ENCODE assay signal across 22 mouse cellular contexts in the genomic region with DNA sequence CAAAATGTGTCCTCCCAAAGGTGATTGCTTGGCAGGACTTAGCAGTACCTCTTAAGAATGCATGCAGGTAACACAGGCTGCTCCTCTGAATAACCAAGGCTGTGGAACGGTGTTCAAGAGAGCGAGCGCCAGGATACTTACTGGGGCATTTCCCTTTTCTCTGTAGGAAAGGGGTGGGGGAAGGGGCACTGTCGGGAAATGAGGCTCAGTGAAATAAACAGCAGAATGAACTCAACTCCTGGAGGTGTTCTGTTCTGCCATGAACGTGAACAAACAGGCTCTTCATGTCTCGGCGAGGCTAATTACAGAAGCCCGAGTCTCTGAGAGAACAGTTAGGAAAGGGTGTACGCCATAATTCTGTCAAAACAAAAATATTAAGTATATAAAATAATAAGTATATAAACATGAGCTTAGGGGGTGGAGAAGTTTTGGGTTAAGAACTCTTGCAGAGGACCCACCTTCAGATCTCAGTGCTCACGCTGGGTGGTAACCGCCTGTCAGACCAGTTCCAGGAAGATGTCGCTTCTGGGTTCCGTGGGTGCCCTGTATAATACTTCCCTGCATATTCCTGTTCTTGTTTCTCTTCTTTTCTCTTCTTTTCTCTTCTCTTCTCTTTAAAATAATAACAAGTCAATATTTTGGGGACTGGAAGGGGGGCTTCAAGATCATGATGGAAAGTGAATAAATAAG. TPM values are rescaled to one million over a fixed set of nuclear protein-coding genes. Genes with fewer than 3 reads are reported as not detected.
DNase-seq lines count a peak whose midpoint lies in the region; ATAC-seq and TF ChIP-seq lines count a peak whose summit lies in the region.
"Had no signal": no experiment of that assay in that cellular context is flagged by ENCODE, and none has a peak within 500 bp of the region (broad histone marks: within the 10 kb centered on the region; RNA-seq: fewer than 3 reads in every experiment).

No protein-coding gene starts in this region.

- H3K4me1 ChIP-seq in hindbrain, embryonic 12.5 days, result no peaks in the 10 kb centered on the region
- H3K4me1 ChIP-seq in hindbrain, embryonic 13.5 days (replicated peaks), result no peaks in the 10 kb centered on the region
- H3K4me1 ChIP-seq in limb, embryonic 14.5 days (ENCODE audit: control insufficient read depth, insufficient read depth, low read length), result no peaks in the 10 kb centered on the region
- H3K4me1 ChIP-seq: neural tube, embryonic 13.5 days had no signal

- no peak for ATAC-seq in hindbrain, embryonic 12.5 days (ENCODE audit: low FRiP score)
- ATAC-seq in hindbrain, embryonic 13.5 days (ENCODE audit: low FRiP score), result no peak
- 0 out of 2 replicates have a peak, but pooled peaks have one; percentile 37 for ATAC-seq in limb, embryonic 14.5 days (ENCODE audit: low FRiP score, low read depth)
- ATAC-seq in megakaryocyte-erythroid progenitor cell, adult 5-6 weeks (replicated peaks; ENCODE audit: low FRiP score, low TSS enrichment, poor library complexity, severe bottlenecking), result 0 out of 2 replicates have a peak, but pooled peaks have one; percentile 14
- ATAC-seq: forebrain, postnatal 0 days had no signal

- H3K9ac ChIP-seq in hindbrain, embryonic 12.5 days, result no peak overlapping the region
- H3K9ac ChIP-seq in hindbrain, embryonic 13.5 days, result no peak overlapping the region
- no peak overlapping the region for H3K9ac ChIP-seq in limb, embryonic 14.5 days (ENCODE audit: low read depth, low read length, severe bottlenecking)
- H3K9ac ChIP-seq: forebrain, postnatal 0 days; neural tube, embryonic 13.5 days had no signal

- 0 out of 2 replicates have a peak, but pooled peaks cover 5% of the 10 kb centered on the region for H3K9me3 ChIP-seq in hindbrain, embryonic 12.5 days (replicated peaks)
- peaks cover 5% of the 10 kb centered on the region; the same call in 1 of the 2 replicates for H3K9me3 ChIP-seq in hindbrain, embryonic 13.5 days
- H3K9me3 ChIP-seq in limb, embryonic 14.5 days (ENCODE audit: control insufficient read depth, low read length), result no peaks in the 10 kb centered on the region
- H3K9me3 ChIP-seq: neural tube, embryonic 13.5 days had no signal

- WGBS in hindbrain, embryonic 12.5 days, result 71% methylated on average over 13 of the region's 13 CpGs
- 71% methylated on average over 13 of the region's 13 CpGs for WGBS in hindbrain, embryonic 13.5 days
- WGBS in limb, embryonic 14.5 days, result 45% methylated on average over 13 of the region's 13 CpGs

- H3K36me3 ChIP-seq in hindbrain, embryonic 12.5 days, result no peaks in the 10 kb centered on the region
- H3K36me3 ChIP-seq in hindbrain, embryonic 13.5 days, result no peaks in the 10 kb centered on the region
- H3K36me3 ChIP-seq in limb, embryonic 14.5 days (ENCODE audit: control insufficient read depth, insufficient read depth, low read length), result no peaks in the 10 kb centered on the region
- H3K36me3 ChIP-seq: neural tube, embryonic 13.5 days had no signal

- no peak overlapping the region for H3K4me2 ChIP-seq in hindbrain, embryonic 12.5 days (replicated peaks)
- H3K4me2 ChIP-seq in hindbrain, embryonic 13.5 days, result no peak overlapping the region
- no peak overlapping the region for H3K4me2 ChIP-seq in limb, embryonic 14.5 days (replicated peaks; ENCODE audit: low read depth, low read length, severe bottlenecking)
- H3K4me2 ChIP-seq: neural tube, embryonic 13.5 days had no signal

- peak; percentile 49 for DNase-seq in R1 (ENCODE audit: low read depth, low spot score)
- DNase-seq in limb, embryonic 14.5 days (ENCODE audit: low spot score), result no peak
- DNase-seq in adrenal gland, adult 2 months, result no peak
- DNase-seq in adrenal gland, postnatal 10 days, result no peak
- no peak for DNase-seq in ovary, postnatal 14 days (ENCODE audit: low spot score)
- DNase-seq: adrenal gland, adult 8-10 months; cerebellum, adult 2 months; forebrain, postnatal 0 days; heart, adult 2 months; heart, postnatal 10 days; lung, adult 2 months; retina, postnatal 1 day; thymus, postnatal 4 days had no signal

- no peak for TF ChIP-seq POLR2A in limb, embryonic 14.5 days (IDR thresholded peaks at IDR 0.05; ENCODE audit: borderline replicate concordance, extremely low read depth, insufficient read depth, insufficient read length)

- 0 out of 2 replicates have a peak overlapping the region, but pooled peaks have one; percentile 40 for H3K27ac ChIP-seq in hindbrain, embryonic 12.5 days
- H3K27ac ChIP-seq in hindbrain, embryonic 13.5 days, result no peak overlapping the region
- 0 out of 2 replicates have a peak overlapping the region, but pooled peaks have one; percentile 28 for H3K27ac ChIP-seq in limb, embryonic 14.5 days (replicated peaks; ENCODE audit: low read depth, low read length)
- H3K27ac ChIP-seq: heart, adult 2 months; left cerebral cortex, adult 2 months; neural tube, embryonic 13.5 days had no signal

- no peak overlapping the region for H3K4me3 ChIP-seq in hindbrain, embryonic 12.5 days
- H3K4me3 ChIP-seq in hindbrain, embryonic 13.5 days, result no peak overlapping the region
- no peak overlapping the region for H3K4me3 ChIP-seq in limb, embryonic 14.5 days (replicated peaks; ENCODE audit: low read length)
- H3K4me3 ChIP-seq: heart, adult 2 months; left cerebral cortex, adult 2 months; neural tube, embryonic 13.5 days had no signal

- H3K27me3 ChIP-seq in hindbrain, embryonic 12.5 days, result no peaks in the 10 kb centered on the region
- H3K27me3 ChIP-seq in hindbrain, embryonic 13.5 days, result no peaks in the 10 kb centered on the region
- no peaks in the 10 kb centered on the region for H3K27me3 ChIP-seq in limb, embryonic 14.5 days (ENCODE audit: control insufficient read depth, insufficient read depth, low read length)
- H3K27me3 ChIP-seq: neural tube, embryonic 13.5 days had no signal

RNA-seq across cellular contexts. Expression of gene Tex44, which starts 30.9 kb away (rescaled TPM):
- polyA plus RNA-seq in hindbrain, embryonic 12.5 days (2016; fragmentation: Nextera tagmentation; extraction: Ambion mirVana), result not detected in 2 replicates
- not detected in 2 replicates for polyA plus RNA-seq in hindbrain, embryonic 13.5 days (2015; fragmentation: Nextera tagmentation; extraction: Ambion mirVana)
- not detected in 2 replicates for polyA plus RNA-seq in limb, embryonic 14.5 days (2012; rRNA removed)
- polyA plus RNA-seq in limb, embryonic 14.5 days (2014; fragmentation: Nextera tagmentation; extraction: Ambion mirVana), result not detected in 2 replicates
- not detected in 2 replicates for total RNA-seq in megakaryocyte-erythroid progenitor cell, adult 5-6 weeks (2014; fragmentation: Nextera tagmentation)
- not detected in 2 replicates for total RNA-seq in megakaryocyte-erythroid progenitor cell, adult 5-6 weeks (2017)
- total RNA-seq in adrenal gland, adult 2 months (2021), result not detected
- not detected in 2 replicates for polyA plus RNA-seq in adrenal gland, adult 2 months (2012; rRNA removed)
- not detected for total RNA-seq in adrenal gland, postnatal 10 days (2021)
- total RNA-seq: adrenal gland, adult 8-10 months; gastrocnemius, adult 8-10 months; heart, adult 2 months; heart, postnatal 10 days; layer of hippocampus, adult 18-20 months; left cerebral cortex, adult 2 months had no signal
- polyA plus RNA-seq: cerebellum, adult 2 months; forebrain, postnatal 0 days; kidney, embryonic 16.5 days; neural tube, embryonic 13.5 days; small intestine, adult 2 months had no signal

RNA-seq across cellular contexts. Expression of gene Nmur1, which starts 31.0 kb away (rescaled TPM):
- 0.23 TPM in 1 of 2 replicates, not detected in the other for polyA plus RNA-seq in hindbrain, embryonic 12.5 days (2016; fragmentation: Nextera tagmentation; extraction: Ambion mirVana)
- not detected in 2 replicates for polyA plus RNA-seq in hindbrain, embryonic 13.5 days (2015; fragmentation: Nextera tagmentation; extraction: Ambion mirVana)
- polyA plus RNA-seq in limb, embryonic 14.5 days (2012; rRNA removed), result 0.09 TPM in 1 of 2 replicates, not detected in the other
- 0.17 TPM in 1 of 2 replicates, not detected in the other for polyA plus RNA-seq in limb, embryonic 14.5 days (2014; fragmentation: Nextera tagmentation; extraction: Ambion mirVana)
- not detected in 2 replicates for total RNA-seq in megakaryocyte-erythroid progenitor cell, adult 5-6 weeks (2014; fragmentation: Nextera tagmentation)
- total RNA-seq in megakaryocyte-erythroid progenitor cell, adult 5-6 weeks (2017), result not detected in 2 replicates
- total RNA-seq in adrenal gland, adult 2 months (2021), result not detected
- polyA plus RNA-seq in adrenal gland, adult 2 months (2012; rRNA removed), result 0.17 and 0.18 TPM in 2 replicates
- total RNA-seq in adrenal gland, postnatal 10 days (2021), result not detected
- total RNA-seq: adrenal gland, adult 8-10 months; gastrocnemius, adult 8-10 months; heart, adult 2 months; heart, postnatal 10 days; layer of hippocampus, adult 18-20 months; left cerebral cortex, adult 2 months had no signal
- polyA plus RNA-seq: heart, adult 2 months had no signal

Comparison
In these comparisons a context has a peak if more than half of its experiments do, and no peak if none do; other contexts are left out.
1. ATAC-seq: peak in limb, embryonic 14.5 days (single experiment) and megakaryocyte-erythroid progenitor cell, adult 5-6 weeks (single experiment); none in hindbrain, embryonic 12.5 days (single experiment) and hindbrain, embryonic 13.5 days (single experiment).